Mouse (Mus musculus): ENCODE measurements at regions not wholly inside any gene's neighbourhood (a gene's known extent, or its start where the extent isn't known, plus 50 kb on each side); places are given as distances from the start of the nearest gene placed in this dataset.

- DNase-seq, result peak; percentile 37
Measured at GRCm38 (mm10) chr3:35235772-35236171, 518.1 kb upstream of the Atp11b start.

GRCm38 (mm10) chr3:35237342-35237741 lies 516.6 kb upstream of the Atp11b start:
- DNase-seq, result no peak

- DNase-seq, result no peak
Measured at GRCm38 (mm10) chr3:35242349-35242748, 511.6 kb upstream of the Atp11b start.

GRCm38 (mm10) chr3:35242871-35243529 lies 510.9 kb upstream of the Atp11b start:
- no peak for DNase-seq

GRCm38 (mm10) chr3:35245003-35245402 lies 508.9 kb upstream of the Atp11b start:
- DNase-seq, result peak; percentile 26

- no peak for DNase-seq
Measured at GRCm38 (mm10) chr3:35245946-35246665, 507.8 kb upstream of the Atp11b start.

GRCm38 (mm10) chr3:35249160-35249559 lies 504.7 kb upstream of the Atp11b start:
- DNase-seq, result peak; percentile 34

GRCm38 (mm10) chr3:35250092-35250749 lies 503.7 kb upstream of the Atp11b start:
- DNase-seq, result no peak

- DNase-seq, result no peak
Measured at GRCm38 (mm10) chr3:35253861-35254260, 500.0 kb upstream of the Atp11b start.

GRCm38 (mm10) chr3:35260936-35261335 lies 493.0 kb upstream of the Atp11b start:
- DNase-seq, result no peak

GRCm38 (mm10) chr3:35268949-35269348 lies 485.0 kb upstream of the Atp11b start:
- no peak for DNase-seq

- DNase-seq, result peak; percentile 45
Measured at GRCm38 (mm10) chr3:35269977-35270880, 483.7 kb upstream of the Atp11b start.

GRCm38 (mm10) chr3:35273546-35273945 lies 480.4 kb upstream of the Atp11b start:
- no peak for DNase-seq

GRCm38 (mm10) chr3:35280981-35281380 lies 472.9 kb upstream of the Atp11b start:
- no peak for DNase-seq

GRCm38 (mm10) chr3:35282106-35282505 lies 471.8 kb upstream of the Atp11b start:
- no peak for DNase-seq

- no peak for DNase-seq
Measured at GRCm38 (mm10) chr3:35294771-35295170, 459.1 kb upstream of the Atp11b start.

- DNase-seq, result no peak
Measured at GRCm38 (mm10) chr3:35295746-35296145, 458.2 kb upstream of the Atp11b start.

- DNase-seq, result no peak
Measured at GRCm38 (mm10) chr3:35299036-35299435, 454.9 kb upstream of the Atp11b start.

- DNase-seq, result no peak
Measured at GRCm38 (mm10) chr3:35306013-35306412, 447.9 kb upstream of the Atp11b start.

GRCm38 (mm10) chr3:35314177-35314576 lies 439.7 kb upstream of the Atp11b start:
- no peak for DNase-seq

- DNase-seq, result no peak
Measured at GRCm38 (mm10) chr3:35315162-35315561, 438.7 kb upstream of the Atp11b start.

- DNase-seq, result peak; percentile 42
Measured at GRCm38 (mm10) chr3:35318348-35318747, 435.6 kb upstream of the Atp11b start.

- DNase-seq, result no peak
Measured at GRCm38 (mm10) chr3:35320844-35321393, 433.0 kb upstream of the Atp11b start.

All from embryo, embryonic 11 days (tissue).